Mouse (Mus musculus): ENCODE measurements at regions not wholly inside any gene's neighbourhood (a gene's known extent, or its start where the extent isn't known, plus 50 kb on each side); places are given as distances from the start of the nearest gene placed in this dataset.

- TF ChIP-seq CTCF (IDR thresholded peaks at IDR 0.05; ENCODE audit: borderline replicate concordance, insufficient read depth, low read depth, low read length) (no peak), POLR2A (IDR thresholded peaks at IDR 0.05; ENCODE audit: borderline replicate concordance, insufficient read depth, low read length) (no peak)
Observed at GRCm38 (mm10) chr16:51524023-51524422, 507.0 kb upstream of the Cblb start.

Measured in cerebellum, adult 2 months (tissue).